Mouse (Mus musculus): Measurements from ENCODE around the gene 2900026A02Rik.

DNA sequence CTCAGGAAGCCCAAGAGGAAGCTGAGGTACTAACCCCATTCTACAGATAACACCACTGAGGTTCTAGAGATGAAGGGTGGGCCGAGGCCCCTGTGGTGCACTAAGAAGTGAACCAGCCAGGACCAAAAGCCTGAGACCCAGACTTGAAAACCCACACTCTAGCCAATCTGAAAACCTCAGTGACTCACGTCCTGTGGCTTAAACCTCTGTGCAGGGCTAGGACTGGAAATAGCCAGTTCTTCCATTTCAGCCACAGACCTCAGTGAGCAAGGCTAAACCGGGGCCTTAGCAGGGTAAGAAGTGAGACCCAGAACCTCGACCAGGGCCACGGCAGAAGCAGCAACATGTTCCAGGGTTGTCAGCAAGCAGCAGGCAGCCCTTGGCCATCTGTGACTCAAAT, 64.0 kb downstream of the 2900026A02Rik start:
- no peak for TF ChIP-seq CTCF (IDR thresholded peaks at IDR 0.05; ENCODE audit: low read depth)
- no peak for TF ChIP-seq EP300 (optimal IDR thresholded peaks at IDR 0.05)
